ENCODE assay signal across 24 mouse cellular contexts in genomic region chr7:75578647-75579046, GRCm38 (mm10).
A peak's percentile ranks its signal among the peaks of the same experiment; 100 is the strongest.
DNase-seq lines count a peak whose midpoint lies in the region; TF ChIP-seq lines count a peak whose summit lies in the region.
"Had no signal": no experiment of that assay in that cellular context is flagged by ENCODE, and none has a peak within 500 bp of the region (broad histone marks: within the 10 kb centered on the region; RNA-seq: fewer than 3 reads in every experiment).

No protein-coding gene starts in this region.

- WGBS in thymus, adult 2 months: 28% methylated on average over 4 of the region's 4 CpGs

- H3K27me3 ChIP-seq in thymus, adult 2 months (ENCODE audit: control insufficient read depth, insufficient read depth, low read length): no peaks in the 10 kb centered on the region
- H3K27me3 ChIP-seq: embryonic facial prominence, embryonic 15.5 days; heart, embryonic 12.5 days; heart, embryonic 15.5 days; hindbrain, embryonic 13.5 days had no signal

- no peaks in the 10 kb centered on the region for H3K36me3 ChIP-seq in thymus, adult 2 months (ENCODE audit: control insufficient read depth, insufficient read depth, low read length)

- no peak overlapping the region for H3K27ac ChIP-seq in thymus, adult 2 months (ENCODE audit: control insufficient read depth, insufficient read depth, low read length)
- H3K27ac ChIP-seq: embryonic facial prominence, embryonic 15.5 days; heart, embryonic 15.5 days; hindbrain, embryonic 10.5 days; hindbrain, embryonic 13.5 days; hindbrain, postnatal 0 days had no signal

- peak; percentile 42 to 50 for DNase-seq in CD8-positive naive resting alpha-beta T cell, adult 2 months (ENCODE audit: low read depth in 2 of 2, low spot score in 2 of 2)
- DNase-seq in T-cell, adult 2 months (ENCODE audit: low spot score): peak; percentile 60
- DNase-seq in thymus, adult 2 months: peak; percentile 60
- DNase-seq in thymus, postnatal 25 days: peak; percentile 53
- no peak for DNase-seq in cerebellum, postnatal 10 days
- DNase-seq in lung, postnatal 36 days: no peak
- no peak for DNase-seq in retina, embryonic 14.5 days (ENCODE audit: low spot score)
- DNase-seq in cerebellum, adult 8-10 months: no peak
- DNase-seq: adrenal gland, adult 8-10 months; adrenal gland, postnatal 36 days; cerebellum, adult 18-20 months; cerebellum, adult 9-11 months; cerebellum, postnatal 36 days; embryo, embryonic 11 days; gastrocnemius, postnatal 25 days; heart, adult 18-20 months; heart, postnatal 10 days; heart, postnatal 36 days had no signal

- TF ChIP-seq CTCF in thymus, adult 2 months (IDR thresholded peaks at IDR 0.05; ENCODE audit: borderline replicate concordance, control insufficient read depth, extremely low read depth, insufficient read depth, low read length, poor library complexity): no peak

- H3K4me1 ChIP-seq in thymus, adult 2 months (replicated peaks; ENCODE audit: control insufficient read depth, insufficient read depth, low read length): peaks cover 27% of the 10 kb centered on the region
- H3K4me1 ChIP-seq: hindbrain, embryonic 10.5 days; hindbrain, embryonic 13.5 days had no signal

- H3K4me3 ChIP-seq in thymus, adult 2 months (ENCODE audit: control insufficient read depth, insufficient read depth, low read length): no peak overlapping the region
- H3K4me3 ChIP-seq: embryonic facial prominence, embryonic 15.5 days; heart, embryonic 12.5 days; heart, embryonic 15.5 days; hindbrain, embryonic 10.5 days; hindbrain, embryonic 13.5 days had no signal

- TF ChIP-seq POLR2A in thymus, adult 2 months (IDR thresholded peaks at IDR 0.05; ENCODE audit: control insufficient read depth, extremely low read depth, insufficient read depth, low read length, poor library complexity): no peak

Comparison
In these comparisons a context has a peak if more than half of its experiments do, and no peak if none do; other contexts are left out.
1. DNase-seq: peak in CD8-positive naive resting alpha-beta T cell, adult 2 months (2 of 2), T-cell, adult 2 months (single experiment), thymus, adult 2 months (single experiment) and thymus, postnatal 25 days (single experiment); none in cerebellum, postnatal 10 days (0 of 2), lung, postnatal 36 days (single experiment), retina, embryonic 14.5 days (single experiment) and cerebellum, adult 8-10 months (single experiment).